Mouse (Mus musculus) MEL-GATA-1-ER (cell line): Measurements from ENCODE around the gene Rint1.
A peak's percentile ranks its signal among the peaks of the same experiment; 100 is the strongest.
"Not testable (repeated sequence)": the region's sequence is repeated elsewhere in the genome, so short reads cannot be mapped to it uniquely, and the experiment has no call there.

Source experiments
- DNase-seq: peaks from one replicate; pipeline ENCODE4 v3.0.0-alpha.2; 2012; ENCODE audit warnings: low read depth; ENCODE audit errors: extremely low read depth

Gene Rint1

GRCm38 (mm10) chr5:23826321-23827004 lies 39.0 kb downstream of the Rint1 start:
- DNase-seq: peak; percentile 88

- DNase-seq: no peak
Observed at GRCm38 (mm10) chr5:23830897-23831752, 43.6 kb downstream of the Rint1 start.

GRCm38 (mm10) chr5:23835691-23836090 lies 48.2 kb downstream of the Rint1 start:
- DNase-seq: not testable (repeated sequence)

- no peak for DNase-seq
Observed at GRCm38 (mm10) chr5:23838158-23838557, 50.6 kb downstream of the Rint1 start.

- peak; percentile 97 for DNase-seq
Observed at GRCm38 (mm10) chr5:23843674-23844530, 56.4 kb downstream of the Rint1 start, which contains the start of gene Tomm7. Gene Tomm7, minus strand, starts transcription at chr5:23844161.

GRCm38 (mm10) chr5:23844531-23844841 lies 57.0 kb downstream of the Rint1 start:
- no peak for DNase-seq

GRCm38 (mm10) chr5:23845141-23845540 lies 57.6 kb downstream of the Rint1 start:
- DNase-seq: no peak

- peak; percentile 78 for DNase-seq
Observed at GRCm38 (mm10) chr5:23850345-23851159, 63.0 kb downstream of the Rint1 start.

- DNase-seq: not testable (repeated sequence)
Observed at GRCm38 (mm10) chr5:23851160-23851555, 63.6 kb downstream of the Rint1 start.

- DNase-seq: not testable (repeated sequence)
Observed at GRCm38 (mm10) chr5:23852916-23853315, 65.4 kb downstream of the Rint1 start.

GRCm38 (mm10) chr5:23855484-23855883 lies 68.0 kb downstream of the Rint1 start:
- no peak for DNase-seq

- no peak for DNase-seq
Observed at GRCm38 (mm10) chr5:23856164-23856563, 68.7 kb downstream of the Rint1 start.

- DNase-seq: no peak
Observed at GRCm38 (mm10) chr5:23857189-23857588, 69.7 kb downstream of the Rint1 start.

GRCm38 (mm10) chr5:23858001-23858400 lies 70.5 kb downstream of the Rint1 start:
- no peak for DNase-seq

- no peak for DNase-seq
Observed at GRCm38 (mm10) chr5:23858643-23859042, 71.1 kb downstream of the Rint1 start.

GRCm38 (mm10) chr5:23859087-23859718 lies 71.7 kb downstream of the Rint1 start:
- no peak for DNase-seq

- no peak for DNase-seq
Observed at GRCm38 (mm10) chr5:23859896-23860295, 72.4 kb downstream of the Rint1 start.

- no peak for DNase-seq
Observed at GRCm38 (mm10) chr5:23861721-23862120, 74.2 kb downstream of the Rint1 start.

- DNase-seq: no peak
Observed at GRCm38 (mm10) chr5:23862291-23862690, 74.8 kb downstream of the Rint1 start.
